Mouse (Mus musculus) cortical plate, adult 2 months (tissue): ENCODE results near the gene Eefsec.

ENCODE experiments used
- CTCF ChIP-seq: fragments of 200-500 bp; IDR thresholded peaks from 2 replicates; pipeline ENCODE4 v1.5.1; 2011; ENCODE audit warnings: mild to moderate bottlenecking, control low read depth, low read length; ENCODE audit not compliant: insufficient read depth; ENCODE audit errors: extremely low read depth
- POLR2A ChIP-seq: fragments of 200-500 bp; IDR thresholded peaks from 2 replicates; pipeline ENCODE4 v1.6.1; 2011; ENCODE audit warnings: mild to moderate bottlenecking, low read length, control low read depth; ENCODE audit not compliant: insufficient read depth; ENCODE audit errors: extremely low read depth

- TF ChIP-seq CTCF (no peak), POLR2A (no peak)
These were observed 101.0 kb downstream of the Eefsec start for GRCm38 (mm10) chr6:88345311-88345710.
